Mouse (Mus musculus) lung, embryonic 15.5 days (tissue): ENCODE measurements around the gene Phactr3. TPM values are rescaled to one million over a fixed set of nuclear protein-coding genes. Genes with fewer than 3 reads are reported as not detected.

ENCODE experiments used
- ATAC-seq: fragments of 200-750 bp; cut with Nextera tagmentation; 2 replicates; pipeline ENCODE4 v1.8.0; 2017; ENCODE audit warnings: moderate number of reproducible peaks, borderline replicate concordance; ENCODE audit not compliant: low FRiP score, low TSS enrichment; ENCODE audit errors: extremely low read depth
- H3K27ac ChIP-seq: fragments of 300-500 bp; sonication (generic); 2 replicates; pipeline ENCODE4 v1.5.1; 2015; ENCODE audit warnings: moderate library complexity, mild to moderate bottlenecking, inconsistent platforms
- H3K27me3 ChIP-seq: fragments of 300-500 bp; sonication (generic); 2 replicates; pipeline ENCODE4 v1.6.1; 2015; ENCODE audit warnings: inconsistent platforms
- H3K36me3 ChIP-seq: fragments of 300-500 bp; sonication (generic); 2 replicates; pipeline ENCODE4 v1.6.1; 2015; ENCODE audit warnings: inconsistent platforms
- H3K4me1 ChIP-seq: fragments of 300-500 bp; sonication (generic); 2 replicates; pipeline ENCODE4 v1.6.1; 2015; ENCODE audit warnings: inconsistent platforms
- H3K4me2 ChIP-seq: fragments of 300-500 bp; sonication (generic); 2 replicates; pipeline ENCODE4 v1.6.1; 2015; ENCODE audit warnings: inconsistent platforms, mild to moderate bottlenecking, moderate library complexity
- H3K4me3 ChIP-seq: fragments of 300-500 bp; sonication (generic); 2 replicates; pipeline ENCODE4 v1.5.1; 2015; ENCODE audit warnings: mild to moderate bottlenecking, inconsistent platforms
- H3K9ac ChIP-seq: fragments of 300-500 bp; sonication (generic); 2 replicates; pipeline ENCODE4 v1.6.1; 2015; ENCODE audit warnings: inconsistent platforms
- H3K9me3 ChIP-seq: fragments of 300-500 bp; sonication (generic); 2 replicates; pipeline ENCODE4 v1.6.1; 2016; ENCODE audit warnings: inconsistent platforms
- WGBS: fragments of 180-500 bp; shearing (Covaris S2); methylation state at CpG from one replicate; pipeline ENCODE4 v1.1.7; 2015; 5-methylcytosine and 5-hydroxymethylcytosine counted together
- polyA plus RNA-seq: library from polyadenylated mRNA; unstranded; fragments of >200 nt; fragmentation: Nextera tagmentation; extraction: Ambion mirVana; gene quantifications from 2 replicates; pipeline ENCODE4 v1.2.1, GENCODE M21; 2015

Phactr3 gene
- polyA plus RNA-seq, 1 experiment from 2014 or later, result 0.93 TPM

DNA sequence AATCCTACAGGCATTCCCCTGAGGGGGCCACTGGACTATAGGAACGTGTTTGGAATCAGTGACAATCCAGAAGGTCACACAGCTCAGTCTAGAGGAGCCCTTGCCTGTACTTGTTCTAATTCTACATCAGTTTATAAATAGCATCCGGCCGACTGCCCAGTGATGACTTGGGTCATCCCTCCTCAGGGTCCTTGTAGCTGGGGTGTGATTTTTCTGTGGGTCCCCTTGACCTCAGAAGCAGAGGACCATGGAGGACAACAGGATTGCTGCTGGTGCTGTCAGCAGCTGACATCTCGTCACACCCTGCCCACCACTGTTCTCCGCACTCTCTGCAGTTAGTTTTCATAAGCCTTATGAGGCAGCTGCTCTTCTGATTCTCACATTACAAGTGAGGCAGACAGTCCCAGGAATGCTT, 89.4 kb downstream of the Phactr3 start:
- Histone ChIP-seq H3K9me3 (no peaks in the 10 kb centered on the region), H3K4me3 (no peak overlapping the region), H3K36me3 (no peaks in the 10 kb centered on the region), H3K4me2 (no peak overlapping the region), H3K4me1 (no peaks in the 10 kb centered on the region), H3K27me3 (no peaks in the 10 kb centered on the region), H3K9ac (no peak overlapping the region), H3K27ac (no peak overlapping the region)
- WGBS, result 60% methylated on average over 5 of the region's 5 CpGs
- ATAC-seq, result no peak

DNA sequence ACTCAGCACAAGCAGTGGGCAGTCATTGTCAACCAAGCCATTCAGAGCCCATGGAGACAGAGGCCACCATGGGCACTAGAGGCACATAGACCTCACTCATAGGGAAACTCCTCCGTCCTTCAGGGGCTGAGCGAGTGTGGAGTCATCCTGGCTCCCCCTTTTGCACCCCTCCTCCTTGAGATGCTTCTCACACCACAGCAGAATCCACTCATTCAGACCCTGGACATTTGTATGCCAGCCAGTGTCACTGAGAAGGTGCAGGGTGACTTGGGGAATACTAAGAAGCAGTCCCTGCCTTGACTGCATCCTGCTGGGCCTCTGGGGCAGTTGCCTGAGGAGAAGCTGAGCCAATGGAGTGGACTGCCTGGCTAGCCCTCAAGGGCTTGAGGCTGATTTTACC, 95.1 kb downstream of the Phactr3 start:
- Histone ChIP-seq H3K4me1 (no peaks in the 10 kb centered on the region), H3K27ac (no peak overlapping the region), H3K9ac (no peak overlapping the region), H3K36me3 (no peaks in the 10 kb centered on the region), H3K27me3 (no peaks in the 10 kb centered on the region), H3K9me3 (no peaks in the 10 kb centered on the region), H3K4me2 (no peak overlapping the region), H3K4me3 (no peak overlapping the region)
- ATAC-seq, result no peak
- 75% methylated on average over 2 of the region's 2 CpGs for WGBS

DNA sequence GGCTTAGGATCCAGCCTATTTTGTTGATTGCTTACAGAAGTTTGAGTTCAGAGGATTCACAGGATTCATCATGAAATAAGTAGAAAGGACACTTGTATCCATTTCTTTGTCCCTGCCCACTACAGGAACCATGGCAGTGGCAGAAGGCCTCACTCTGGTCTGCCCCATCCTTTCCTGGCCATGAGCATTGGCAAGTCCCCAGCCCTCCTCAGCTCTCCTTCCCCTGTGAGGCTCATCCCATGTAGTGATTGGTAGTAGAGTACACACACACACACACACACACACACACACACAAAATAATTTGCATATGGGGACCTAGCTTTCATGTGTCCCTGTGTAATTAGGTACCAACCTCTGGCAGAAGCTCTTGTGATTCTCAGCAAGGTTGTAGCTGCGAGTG, 95.8 kb downstream of the Phactr3 start:
- Histone ChIP-seq H3K27me3 (no peaks in the 10 kb centered on the region), H3K27ac (no peak overlapping the region), H3K9ac (no peak overlapping the region), H3K36me3 (no peaks in the 10 kb centered on the region), H3K9me3 (no peaks in the 10 kb centered on the region), H3K4me2 (no peak overlapping the region), H3K4me1 (no peaks in the 10 kb centered on the region), H3K4me3 (no peak overlapping the region)
- 61% methylated on average over 1 of the region's 1 CpGs for WGBS
- ATAC-seq, result no peak

DNA sequence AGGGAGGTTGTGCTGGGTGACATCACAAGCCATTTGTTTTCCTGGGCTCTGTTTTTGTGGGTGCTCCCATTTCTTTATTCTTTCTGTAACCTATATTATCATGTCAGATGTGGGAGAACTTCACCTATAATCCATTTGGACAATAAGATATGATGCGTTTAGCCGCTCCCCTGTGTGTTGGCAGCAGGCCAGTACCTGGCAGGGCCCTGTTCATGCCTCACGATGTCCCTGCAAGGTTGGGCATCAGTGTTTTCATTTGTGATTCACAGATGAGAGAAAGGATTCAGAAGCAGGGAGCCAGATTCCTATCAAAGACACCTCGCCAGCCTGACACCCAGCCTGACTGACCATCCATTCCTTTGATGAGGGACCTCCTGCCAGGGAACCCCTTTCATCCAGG, 99.7 kb downstream of the Phactr3 start:
- H3K4me3 ChIP-seq, result no peak overlapping the region
- H3K4me2 ChIP-seq, result no peak overlapping the region
- WGBS, result 56% methylated on average over 4 of the region's 4 CpGs
- no peaks in the 10 kb centered on the region for H3K27me3 ChIP-seq
- no peaks in the 10 kb centered on the region for H3K4me1 ChIP-seq
- H3K36me3 ChIP-seq, result no peaks in the 10 kb centered on the region
- no peak overlapping the region for H3K9ac ChIP-seq
- ATAC-seq, result no peak
- no peaks in the 10 kb centered on the region for H3K9me3 ChIP-seq
- no peak overlapping the region for H3K27ac ChIP-seq

DNA sequence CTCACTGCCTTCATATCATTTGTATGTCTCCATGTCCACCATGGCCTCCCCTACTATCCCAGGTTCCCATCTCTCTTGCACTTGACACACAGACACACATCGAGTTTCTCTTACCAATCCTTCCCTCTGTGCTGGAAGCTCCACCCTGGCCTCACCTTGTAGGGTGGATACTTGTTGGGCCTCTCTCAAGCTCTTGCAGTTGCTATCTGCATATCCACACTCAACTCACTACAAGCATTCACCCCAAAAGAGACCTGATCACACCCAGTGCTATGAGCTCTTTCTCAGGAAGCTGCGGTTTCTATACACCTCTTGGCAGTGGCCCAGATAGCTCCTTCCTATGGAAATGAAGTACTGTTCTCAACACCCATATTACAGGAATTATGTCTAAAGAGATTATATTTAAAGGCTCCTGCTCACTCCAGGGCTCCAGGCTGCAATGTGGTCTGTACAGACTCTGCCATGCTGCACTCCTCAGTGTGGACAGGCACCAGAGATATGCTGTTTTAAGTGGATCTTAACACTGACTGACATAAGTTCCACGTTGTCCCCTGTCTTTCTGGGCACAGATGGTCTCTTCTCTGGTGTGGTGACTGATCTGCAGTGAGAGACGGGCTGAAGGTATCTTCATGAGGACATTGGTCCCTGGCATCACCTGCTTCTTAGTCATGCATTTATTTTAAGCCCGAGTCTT, 100.8 kb downstream of the Phactr3 start:
- no peaks in the 10 kb centered on the region for H3K27me3 ChIP-seq
- no peaks in the 10 kb centered on the region for H3K9me3 ChIP-seq
- no peak overlapping the region for H3K4me3 ChIP-seq
- H3K4me2 ChIP-seq, result no peak overlapping the region
- ATAC-seq, result no peak
- WGBS, result 72% methylated on average over 5 of the region's 5 CpGs
- no peaks in the 10 kb centered on the region for H3K4me1 ChIP-seq
- H3K27ac ChIP-seq, result no peak overlapping the region
- no peak overlapping the region for H3K9ac ChIP-seq
- no peaks in the 10 kb centered on the region for H3K36me3 ChIP-seq

DNA sequence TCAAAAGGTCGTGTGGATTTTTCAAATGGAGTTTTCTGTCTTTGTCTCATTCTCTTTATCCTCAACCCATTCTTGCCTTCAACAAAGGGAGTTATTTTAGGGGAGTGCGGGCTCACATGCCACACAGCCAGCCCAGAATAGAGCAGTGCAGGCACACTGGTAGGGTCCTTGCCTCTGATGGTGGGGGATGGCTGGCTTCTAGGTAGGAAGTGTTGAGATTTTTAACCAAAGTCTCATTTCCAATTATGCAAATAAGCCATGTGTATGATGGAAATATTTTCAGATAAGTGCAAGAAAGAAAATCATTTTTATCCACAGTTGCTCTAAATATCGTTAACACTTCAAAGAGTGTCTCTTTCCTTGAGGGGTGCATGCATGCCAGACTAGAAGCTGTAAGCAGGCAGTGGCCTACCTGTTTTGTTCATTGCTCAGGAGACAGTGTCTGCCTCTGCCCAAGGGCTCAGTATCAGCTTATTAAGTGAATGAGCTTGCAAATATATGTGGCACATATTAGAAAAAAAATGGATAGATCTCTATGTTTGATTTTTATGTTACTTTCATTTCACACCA, 101.5 kb downstream of the Phactr3 start:
- Histone ChIP-seq H3K27ac (no peak overlapping the region), H3K36me3 (no peaks in the 10 kb centered on the region), H3K9ac (no peak overlapping the region), H3K9me3 (no peaks in the 10 kb centered on the region), H3K4me3 (no peak overlapping the region), H3K27me3 (no peaks in the 10 kb centered on the region), H3K4me1 (no peaks in the 10 kb centered on the region), H3K4me2 (no peak overlapping the region)
- no peak for ATAC-seq
- WGBS, result 76% methylated on average over 3 of the region's 3 CpGs

DNA sequence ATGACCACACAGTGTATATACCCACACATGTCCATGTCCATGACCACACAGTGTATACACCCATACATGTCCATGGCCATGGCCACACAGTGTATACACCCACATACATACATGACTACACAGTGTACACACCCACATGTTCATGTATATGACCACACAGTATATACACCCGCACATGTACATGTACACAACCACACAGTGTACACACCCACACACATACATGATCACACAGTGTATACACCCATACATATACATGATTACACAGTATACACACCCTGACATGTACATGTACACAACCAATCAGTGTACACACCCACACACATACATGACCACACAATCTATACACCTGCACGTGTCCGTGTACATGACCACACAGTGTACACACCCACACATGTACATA, 102.2 kb downstream of the Phactr3 start:
- no peak overlapping the region for H3K4me2 ChIP-seq

DNA sequence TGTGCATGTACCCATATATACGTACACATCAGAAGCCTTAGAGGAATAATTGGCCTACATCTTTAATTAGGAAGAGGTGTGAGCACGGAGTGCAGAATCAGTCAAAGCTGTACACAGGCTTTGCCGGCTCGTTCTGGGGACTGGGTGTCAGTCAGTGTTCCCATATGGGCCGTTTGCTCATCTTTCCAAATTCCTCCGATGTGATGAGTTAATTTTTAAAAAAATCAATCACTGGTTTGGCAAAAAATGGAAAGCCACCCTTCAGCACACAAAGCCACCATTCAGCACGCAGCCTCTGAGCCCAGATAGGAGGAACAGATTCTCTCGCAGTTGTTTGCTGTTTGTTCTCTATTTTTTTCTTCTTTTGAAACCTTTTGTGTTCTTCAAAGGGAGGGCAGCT, 110.5 kb downstream of the Phactr3 start:
- H3K27ac ChIP-seq, result no peak overlapping the region
- H3K4me3 ChIP-seq, result no peak overlapping the region
- H3K9ac ChIP-seq, result no peak overlapping the region
- H3K4me1 ChIP-seq, result no peaks in the 10 kb centered on the region
- no peak for ATAC-seq
- 75% methylated on average over 8 of the region's 8 CpGs for WGBS
- H3K36me3 ChIP-seq, result no peaks in the 10 kb centered on the region
- no peaks in the 10 kb centered on the region for H3K9me3 ChIP-seq
- no peaks in the 10 kb centered on the region for H3K27me3 ChIP-seq
- no peak overlapping the region for H3K4me2 ChIP-seq

More for the DNA sequence above, 102.2 kb downstream of the Phactr3 start:
- Histone ChIP-seq H3K9me3 (no peaks in the 10 kb centered on the region), H3K4me3 (no peak overlapping the region), H3K36me3 (no peaks in the 10 kb centered on the region), H3K27me3 (no peaks in the 10 kb centered on the region), H3K9ac (no peak overlapping the region), H3K27ac (no peak overlapping the region), H3K4me1 (no peaks in the 10 kb centered on the region)
- 91% methylated on average over 3 of the region's 3 CpGs for WGBS
- ATAC-seq, result 0 out of 2 replicates have a peak, but pooled peaks have one; percentile 55

DNA sequence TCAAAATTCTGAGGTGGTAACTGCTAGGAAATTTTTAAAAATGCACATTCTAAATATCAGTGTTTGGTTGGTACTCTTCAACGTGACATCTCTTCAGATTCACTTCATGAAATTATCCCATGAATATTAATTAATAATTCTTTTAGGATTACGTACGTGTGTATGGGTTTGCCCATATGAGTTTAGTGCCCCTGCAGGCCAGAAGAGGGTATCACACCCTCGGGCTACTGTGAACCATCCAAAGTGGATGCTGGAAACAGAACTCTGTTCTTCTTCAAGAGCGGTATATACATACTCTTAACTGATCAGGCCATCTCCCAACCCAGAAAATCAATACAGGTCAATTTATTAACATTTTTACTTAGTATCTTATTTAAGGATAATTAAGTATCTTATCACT, 114.7 kb downstream of the Phactr3 start:
- Histone ChIP-seq H3K4me3 (no peak overlapping the region), H3K27ac (no peak overlapping the region), H3K9ac (no peak overlapping the region), H3K9me3 (no peaks in the 10 kb centered on the region), H3K4me1 (no peaks in the 10 kb centered on the region), H3K27me3 (no peaks in the 10 kb centered on the region), H3K36me3 (no peaks in the 10 kb centered on the region), H3K4me2 (no peak overlapping the region)
- ATAC-seq, result no peak
- WGBS, result 73% methylated on average over 5 of the region's 5 CpGs

DNA sequence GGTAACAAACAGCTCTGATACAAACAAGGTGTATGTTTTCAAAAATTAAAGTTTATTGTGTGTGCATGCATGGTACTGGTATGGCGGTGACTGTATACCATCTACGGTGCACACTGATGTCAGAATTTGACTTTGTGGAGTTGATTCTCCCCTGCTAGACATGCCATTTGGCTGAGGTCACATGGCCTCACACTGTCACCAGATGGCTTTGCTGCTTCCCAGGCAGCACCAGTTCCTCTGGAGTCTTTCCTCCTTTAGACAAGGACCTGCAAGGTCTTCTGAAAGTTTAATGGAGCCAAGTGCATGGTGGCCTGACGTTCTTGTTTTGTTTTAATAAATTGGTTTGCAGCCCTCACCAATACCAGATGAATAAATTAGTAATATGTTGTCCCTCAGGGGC, 118.3 kb downstream of the Phactr3 start:
- Histone ChIP-seq H3K27me3 (no peaks in the 10 kb centered on the region), H3K4me3 (no peak overlapping the region), H3K4me1 (no peaks in the 10 kb centered on the region), H3K9ac (no peak overlapping the region), H3K27ac (no peak overlapping the region), H3K36me3 (no peaks in the 10 kb centered on the region), H3K4me2 (no peak overlapping the region), H3K9me3 (no peaks in the 10 kb centered on the region)
- ATAC-seq, result no peak
- WGBS, result 81% methylated on average over 3 of the region's 3 CpGs

DNA sequence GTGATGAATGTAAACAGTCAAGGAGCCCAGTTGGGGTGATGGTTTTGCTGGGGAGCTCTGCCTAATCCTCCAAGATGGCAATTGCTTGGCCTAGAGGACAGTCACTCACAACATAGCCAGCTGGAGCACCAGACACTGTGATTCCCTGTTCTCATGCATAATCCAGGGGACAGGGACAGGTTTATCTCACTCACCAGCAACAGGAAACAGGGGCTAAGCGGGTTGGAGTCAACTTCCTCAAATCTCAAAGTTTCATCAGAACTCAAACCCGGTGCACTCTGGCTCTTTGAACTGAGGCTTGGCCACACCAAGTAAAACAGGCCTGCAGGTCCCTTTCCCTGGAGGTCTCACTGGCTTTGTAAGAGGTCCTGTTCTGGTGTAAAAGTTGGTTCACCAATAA, 119.7 kb downstream of the Phactr3 start:
- H3K4me2 ChIP-seq, result no peak overlapping the region
- no peak overlapping the region for H3K9ac ChIP-seq
- no peak overlapping the region for H3K4me3 ChIP-seq
- H3K9me3 ChIP-seq, result no peaks in the 10 kb centered on the region
- no peaks in the 10 kb centered on the region for H3K4me1 ChIP-seq
- no peaks in the 10 kb centered on the region for H3K27me3 ChIP-seq
- 48% methylated on average over 2 of the region's 2 CpGs for WGBS
- H3K27ac ChIP-seq, result no peak overlapping the region
- ATAC-seq, result no peak
- no peaks in the 10 kb centered on the region for H3K36me3 ChIP-seq

DNA sequence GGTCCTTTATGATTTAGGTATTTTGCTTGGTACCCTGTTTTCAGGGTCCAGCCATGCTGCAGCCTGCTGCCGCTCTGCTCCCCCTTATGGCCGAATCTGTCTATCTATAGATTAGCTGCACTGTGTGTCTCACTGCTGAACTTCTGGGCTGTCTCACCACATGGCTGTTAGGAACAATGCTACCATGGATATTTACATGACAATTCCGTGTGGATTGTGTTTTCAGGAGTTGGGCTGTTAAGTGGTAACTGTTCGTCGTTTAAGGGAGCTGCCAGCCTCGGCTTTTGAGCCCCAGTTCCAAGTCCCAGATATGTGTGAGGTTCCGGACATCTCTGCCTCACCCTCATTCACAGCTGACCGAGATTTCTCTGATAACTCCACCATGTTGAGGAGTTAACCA, 122.1 kb downstream of the Phactr3 start:
- no peak overlapping the region for H3K27ac ChIP-seq
- H3K4me2 ChIP-seq, result no peak overlapping the region
- no peaks in the 10 kb centered on the region for H3K4me1 ChIP-seq
- ATAC-seq, result no peak
- H3K36me3 ChIP-seq, result no peaks in the 10 kb centered on the region
- no peaks in the 10 kb centered on the region for H3K9me3 ChIP-seq
- no peak overlapping the region for H3K9ac ChIP-seq
- H3K27me3 ChIP-seq, result no peaks in the 10 kb centered on the region
- WGBS, result 64% methylated on average over 8 of the region's 8 CpGs
- no peak overlapping the region for H3K4me3 ChIP-seq

DNA sequence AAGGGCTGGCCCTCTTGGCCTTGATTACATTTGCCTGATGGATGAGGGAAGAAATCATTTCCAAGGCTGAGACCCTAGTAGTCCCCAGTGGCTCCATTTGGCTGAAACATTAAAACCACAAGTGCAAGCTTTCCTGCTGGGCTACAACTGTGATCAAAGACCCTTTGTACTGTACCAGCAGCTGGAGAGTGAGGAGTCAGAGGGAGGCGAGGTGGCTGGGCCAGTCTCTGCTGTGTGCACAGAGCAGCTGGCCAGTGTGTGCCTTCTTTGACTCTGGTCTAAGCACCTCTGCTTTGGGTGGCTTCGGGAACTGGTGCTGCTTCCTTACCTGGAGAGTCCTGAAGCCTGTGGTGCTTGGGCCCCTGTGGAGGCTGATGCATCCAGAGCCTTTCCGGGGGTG, 122.6 kb downstream of the Phactr3 start:
- H3K4me2 ChIP-seq, result no peak overlapping the region
- H3K9me3 ChIP-seq, result no peaks in the 10 kb centered on the region
- no peak overlapping the region for H3K4me3 ChIP-seq
- no peak overlapping the region for H3K9ac ChIP-seq
- ATAC-seq, result no peak
- H3K4me1 ChIP-seq, result no peaks in the 10 kb centered on the region
- WGBS, result 26% methylated on average over 3 of the region's 3 CpGs
- H3K36me3 ChIP-seq, result no peaks in the 10 kb centered on the region
- H3K27me3 ChIP-seq, result no peaks in the 10 kb centered on the region
- H3K27ac ChIP-seq, result no peak overlapping the region
